Mouse (Mus musculus): Measurements from ENCODE around the gene Ifna5. TPM values are rescaled to one million over a fixed set of nuclear protein-coding genes. Genes with fewer than 3 reads are reported as not detected.
"Not testable (repeated sequence)": the region's sequence is repeated elsewhere in the genome, so short reads cannot be mapped to it uniquely, and the experiment has no call there.

Ifna5 gene
- polyA plus RNA-seq, 1 experiment from 2014 or later = not detected

DNA sequence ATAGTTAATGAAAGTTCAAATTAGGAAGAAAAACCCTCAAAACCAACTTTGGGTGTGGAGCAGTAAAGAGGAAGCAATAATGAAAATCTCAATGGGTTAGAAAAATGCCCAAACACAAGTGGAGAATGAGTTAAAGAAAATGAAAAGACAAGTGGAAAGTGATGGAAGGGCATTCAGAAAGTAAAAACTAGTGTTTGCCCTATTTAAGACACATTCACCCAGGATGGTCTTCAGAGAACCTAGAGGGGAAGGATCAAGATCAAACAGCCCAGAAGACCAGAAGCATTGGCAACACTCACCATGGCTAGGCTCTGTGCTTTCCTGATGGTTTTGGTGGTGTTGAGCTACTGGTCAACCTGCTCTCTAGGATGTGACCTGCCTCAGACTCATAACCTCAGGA is 8.2 kb upstream of the Ifna5 start, which contains the start of gene Ifna6:
Gene Ifna6, plus strand, starts transcription at position 301 of the 400 bp plus-strand sequence.
- H3K27me3 ChIP-seq (replicated peaks); ATAC-seq; H3K36me3 ChIP-seq; H3K4me3 ChIP-seq; H3K9me3 ChIP-seq (replicated peaks); H3K4me2 ChIP-seq; H3K9ac ChIP-seq; H3K27ac ChIP-seq; H3K4me1 ChIP-seq: not testable (repeated sequence)

DNA sequence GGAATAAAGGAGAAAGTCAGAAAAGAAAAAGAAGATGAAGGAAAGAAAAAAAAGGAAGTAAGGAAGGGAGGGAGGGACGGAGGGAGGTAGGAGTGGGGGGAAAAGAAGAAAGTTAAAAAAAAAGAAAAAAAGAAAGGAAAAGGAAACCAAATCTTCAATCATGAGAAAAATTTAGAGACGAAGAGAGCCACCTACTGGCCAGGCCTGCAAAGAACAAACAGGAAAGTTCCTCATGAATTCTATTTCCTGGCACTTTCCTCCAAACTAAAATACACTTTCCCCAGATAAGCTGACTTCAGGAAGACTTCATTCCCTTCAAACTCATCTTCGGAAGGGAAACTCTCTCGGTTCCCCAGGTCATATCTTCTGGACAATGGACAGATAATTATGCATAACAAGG is 4.8 kb upstream of the Ifna5 start:
- ATAC-seq = no peak

DNA sequence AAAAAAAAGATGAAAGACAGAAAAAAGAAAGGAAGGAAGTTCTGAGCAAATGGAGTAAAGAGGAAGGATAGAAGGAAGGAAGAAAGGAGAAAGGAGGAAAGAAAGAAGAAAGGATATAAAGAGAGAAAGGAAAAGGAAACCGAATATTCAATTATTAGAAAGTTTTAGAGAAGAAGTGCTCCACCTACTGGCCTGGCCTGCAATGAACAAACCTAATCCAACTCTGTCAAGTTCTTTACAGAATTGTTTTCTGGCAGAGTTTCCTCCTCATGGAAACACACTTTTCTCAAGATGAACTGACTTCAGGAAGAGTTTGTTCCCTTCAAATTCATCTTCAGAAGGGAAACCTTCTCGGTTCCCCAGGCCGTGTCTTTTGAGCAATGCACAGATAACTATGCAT is 3.5 kb downstream of the Ifna5 start:
- Histone ChIP-seq H3K27me3 (replicated peaks) (0 out of 2 replicates have a peak, but pooled peaks cover 8% of the 10 kb centered on the region), H3K9ac (no peak overlapping the region), H3K27ac (no peak overlapping the region), H3K9me3 (replicated peaks) (no peaks in the 10 kb centered on the region), H3K4me1 (no peaks in the 10 kb centered on the region), H3K36me3 (no peaks in the 10 kb centered on the region), H3K4me3 (no peak overlapping the region), H3K4me2 (no peak overlapping the region)
- WGBS (ENCODE audit: insufficient replicate concordance) = 28% methylated on average over 3 of the region's 3 CpGs
- no peak for ATAC-seq

More for the DNA sequence above, 4.8 kb upstream of the Ifna5 start:
- no peaks in the 10 kb centered on the region for H3K36me3 ChIP-seq
- H3K4me2 ChIP-seq = no peak overlapping the region
- 18% methylated on average over 4 of the region's 4 CpGs for WGBS (ENCODE audit: insufficient replicate concordance)
- H3K27ac ChIP-seq = no peak overlapping the region
- H3K4me3 ChIP-seq = no peak overlapping the region
- H3K4me1 ChIP-seq = no peaks in the 10 kb centered on the region
- no peaks in the 10 kb centered on the region for H3K9me3 ChIP-seq (replicated peaks)
- H3K27me3 ChIP-seq (replicated peaks) = no peaks in the 10 kb centered on the region
- H3K9ac ChIP-seq = no peak overlapping the region

DNA sequence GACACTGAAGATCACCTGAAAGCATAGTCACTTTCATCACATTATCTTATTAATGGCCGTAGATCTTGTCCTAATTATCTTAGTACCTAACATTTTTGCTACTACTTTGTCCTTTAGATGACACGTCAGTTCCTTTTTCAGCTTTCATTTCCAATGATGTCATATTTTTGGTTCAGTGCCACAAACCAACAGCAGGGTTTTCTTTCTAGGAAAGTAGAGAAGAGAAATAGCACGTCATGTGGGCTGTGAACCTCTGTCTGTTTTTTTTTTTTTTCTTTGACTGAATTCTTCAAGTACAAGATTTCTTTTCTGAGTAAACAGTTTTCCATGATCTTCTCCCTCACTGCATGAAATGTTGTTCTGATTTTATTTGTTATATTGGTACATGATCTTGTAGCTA is 4.7 kb downstream of the Ifna5 start:
- no peak overlapping the region for H3K4me3 ChIP-seq
- H3K9me3 ChIP-seq (replicated peaks) = no peaks in the 10 kb centered on the region
- WGBS (ENCODE audit: insufficient replicate concordance) = 46% methylated on average over 3 of the region's 3 CpGs
- 0 out of 2 replicates have a peak, but pooled peaks cover 8% of the 10 kb centered on the region for H3K27me3 ChIP-seq (replicated peaks)
- H3K9ac ChIP-seq = no peak overlapping the region
- H3K27ac ChIP-seq = no peak overlapping the region
- no peaks in the 10 kb centered on the region for H3K4me1 ChIP-seq
- no peak for ATAC-seq
- no peaks in the 10 kb centered on the region for H3K36me3 ChIP-seq
- H3K4me2 ChIP-seq = no peak overlapping the region

DNA sequence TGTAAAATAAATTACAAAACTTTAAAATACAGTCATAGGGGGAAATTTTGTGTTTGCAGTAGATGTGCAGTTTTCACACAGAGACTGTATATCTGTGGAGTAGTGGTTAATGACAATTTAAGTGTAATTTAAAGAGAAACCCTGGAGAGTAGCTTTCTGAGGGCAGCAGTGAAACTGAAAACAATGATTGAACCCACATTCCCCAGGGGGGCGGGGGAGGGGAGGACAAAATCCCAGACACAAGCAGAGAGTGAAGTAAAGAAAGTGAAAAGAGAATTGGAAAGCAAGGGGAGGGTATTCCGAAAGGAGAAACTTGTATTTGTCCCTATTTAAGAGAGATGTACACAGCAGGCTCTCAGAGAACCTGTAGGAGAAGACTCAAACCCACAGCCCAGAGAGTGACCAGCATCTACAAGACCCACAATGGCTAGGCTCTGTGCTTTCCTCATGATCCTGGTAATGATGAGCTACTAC is 6.2 kb downstream of the Ifna5 start, which contains the start of gene Ifna4:
Gene Ifna4, plus strand, starts transcription at position 424 of the 474 bp plus-strand sequence.
- no peaks in the 10 kb centered on the region for H3K9me3 ChIP-seq (replicated peaks)
- 35% methylated on average over 2 of the region's 2 CpGs for WGBS (ENCODE audit: insufficient replicate concordance)
- H3K36me3 ChIP-seq = no peaks in the 10 kb centered on the region
- no peak within 1 kb of the TSS for H3K4me3 ChIP-seq
- H3K4me2 ChIP-seq = no peak within 1 kb of the TSS
- no peak within 1 kb of the TSS for H3K27ac ChIP-seq
- 0 out of 2 replicates have a peak, but pooled peaks cover 8% of the 10 kb centered on the region for H3K27me3 ChIP-seq (replicated peaks)
- H3K9ac ChIP-seq = no peak within 1 kb of the TSS
- no peaks in the 10 kb centered on the region for H3K4me1 ChIP-seq
- ATAC-seq = no peak

DNA sequence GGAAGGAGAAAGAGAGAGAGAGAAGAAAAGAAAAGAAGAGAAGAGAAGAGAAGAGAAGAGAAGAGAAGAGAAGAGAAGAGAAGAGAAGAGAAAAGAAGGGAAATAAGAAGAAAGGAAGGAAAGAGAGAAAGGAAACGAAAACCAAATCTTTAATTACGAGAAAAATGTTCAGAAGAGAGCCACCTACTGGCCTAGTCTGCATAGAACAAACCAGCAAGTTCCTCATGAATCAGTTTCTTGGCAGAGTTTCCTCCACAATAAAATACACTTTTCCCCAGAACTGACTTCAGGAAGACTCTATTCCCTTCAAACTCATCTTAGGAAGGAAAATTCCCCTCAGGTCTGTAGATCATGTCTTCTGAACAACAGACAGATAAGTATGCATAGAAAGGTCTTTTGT is 10.0 kb downstream of the Ifna5 start:
- H3K4me2 ChIP-seq = no peak overlapping the region
- no peak overlapping the region for H3K4me3 ChIP-seq
- H3K4me1 ChIP-seq = no peaks in the 10 kb centered on the region
- no peaks in the 10 kb centered on the region for H3K36me3 ChIP-seq
- H3K9me3 ChIP-seq (replicated peaks) = no peaks in the 10 kb centered on the region
- WGBS (ENCODE audit: insufficient replicate concordance) = 21% methylated on average over 2 of the region's 2 CpGs
- ATAC-seq = no peak
- H3K9ac ChIP-seq = no peak overlapping the region
- 0 out of 2 replicates have a peak, but pooled peaks cover 8% of the 10 kb centered on the region for H3K27me3 ChIP-seq (replicated peaks)
- no peak overlapping the region for H3K27ac ChIP-seq

DNA sequence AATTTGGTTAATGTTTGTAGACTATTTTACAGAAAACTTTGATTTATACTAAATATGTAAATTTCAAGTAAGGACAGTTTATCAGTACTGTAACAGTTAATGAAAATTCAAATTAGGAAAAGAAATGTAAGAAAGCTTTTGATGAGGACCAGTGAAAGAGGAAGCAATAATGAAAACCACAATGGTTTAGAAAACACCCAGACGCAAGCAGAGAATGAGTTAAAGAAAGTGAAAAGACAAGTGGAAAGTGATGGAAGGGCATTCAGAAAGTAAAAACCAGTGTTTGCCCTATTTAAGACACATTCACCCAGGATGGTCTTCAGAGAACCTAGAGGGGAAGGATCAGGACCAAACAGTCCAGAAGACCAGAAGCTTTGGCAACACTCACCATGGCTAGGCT is 14.4 kb downstream of the Ifna5 start, which contains the start of gene Ifna1:
Gene Ifna1, plus strand, starts transcription at position 390 of the 400 bp plus-strand sequence.
- Histone ChIP-seq H3K4me1 (no peaks in the 10 kb centered on the region), H3K36me3 (no peaks in the 10 kb centered on the region), H3K4me2 (no peak within 1 kb of the TSS), H3K27me3 (replicated peaks) (peaks cover 4% of the 10 kb centered on the region; the same call in 1 of the 2 replicates), H3K27ac (no peak within 1 kb of the TSS), H3K4me3 (no peak within 1 kb of the TSS), H3K9ac (no peak within 1 kb of the TSS), H3K9me3 (replicated peaks) (no peaks in the 10 kb centered on the region)
- no peak for ATAC-seq
- WGBS (ENCODE audit: insufficient replicate concordance) = 25% methylated on average over 1 of the region's 1 CpGs

DNA sequence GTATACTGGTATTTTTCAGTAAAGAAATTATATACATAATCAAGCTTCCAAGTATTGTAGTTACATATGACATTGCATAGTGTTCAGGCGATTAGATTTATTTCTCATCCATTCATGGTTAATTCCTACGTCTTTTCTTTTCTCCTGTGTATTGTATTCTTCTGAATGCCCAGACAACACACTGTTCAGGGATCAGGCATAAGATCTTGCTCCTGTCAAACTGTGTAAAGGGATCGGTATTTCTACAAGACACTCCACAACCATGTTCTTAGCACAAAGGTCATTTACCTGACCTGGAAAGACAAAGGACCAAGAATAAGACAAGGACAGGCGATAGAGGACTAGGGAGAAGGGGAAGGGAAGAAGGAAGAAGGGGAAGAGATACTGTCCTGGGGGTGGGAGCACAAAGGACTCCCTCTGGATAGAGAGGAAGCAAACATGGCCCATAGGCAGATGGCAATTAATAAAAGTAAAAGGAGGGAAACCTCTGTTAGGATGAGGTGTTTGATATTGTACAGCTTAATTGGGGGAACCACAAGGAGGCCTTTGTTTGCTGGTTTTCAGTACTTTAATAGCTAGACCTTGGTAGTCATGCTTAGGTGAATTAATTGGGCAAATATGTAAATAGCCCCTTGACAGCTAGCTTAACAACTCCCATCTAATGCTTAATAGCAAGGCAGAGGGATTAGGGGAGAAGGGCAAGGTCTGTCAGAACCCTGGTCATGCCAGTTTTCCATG is 15.9 kb downstream of the Ifna5 start:
- Histone ChIP-seq H3K4me2 (no peak overlapping the region), H3K4me3 (no peak overlapping the region), H3K9me3 (replicated peaks) (no peaks in the 10 kb centered on the region), H3K9ac (no peak overlapping the region), H3K27ac (no peak overlapping the region), H3K36me3 (no peaks in the 10 kb centered on the region), H3K4me1 (no peaks in the 10 kb centered on the region), H3K27me3 (replicated peaks) (peaks cover 4% of the 10 kb centered on the region; the same call in 1 of the 2 replicates)
- 56% methylated on average over 4 of the region's 4 CpGs for WGBS (ENCODE audit: insufficient replicate concordance)
- no peak for ATAC-seq

DNA sequence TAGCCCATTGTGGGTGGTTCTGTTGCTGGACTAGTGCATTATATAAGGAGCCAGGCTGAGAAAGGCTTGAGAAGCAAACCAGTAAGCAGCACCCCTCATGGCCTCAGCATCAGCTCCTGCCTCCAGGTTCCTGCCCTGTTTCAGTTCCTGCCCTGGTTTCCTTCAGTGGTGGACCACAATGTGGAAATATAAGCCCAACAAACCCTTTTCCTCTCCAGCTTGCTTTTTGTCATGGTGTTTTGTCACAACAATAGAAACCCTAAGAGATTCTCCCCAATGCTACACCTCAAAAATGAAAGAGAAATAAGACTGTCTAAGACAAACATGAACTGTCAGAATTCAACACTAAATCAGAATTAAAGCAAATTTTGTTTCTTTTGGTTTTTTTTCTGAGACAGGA is 23.9 kb downstream of the Ifna5 start:
- H3K36me3 ChIP-seq = no peaks in the 10 kb centered on the region
- H3K9ac ChIP-seq = no peak overlapping the region
- ATAC-seq = no peak
- peaks cover 22% of the 10 kb centered on the region for H3K27me3 ChIP-seq (replicated peaks)
- H3K4me2 ChIP-seq = no peak overlapping the region
- no peaks in the 10 kb centered on the region for H3K9me3 ChIP-seq (replicated peaks)
- H3K4me1 ChIP-seq = no peaks in the 10 kb centered on the region; the same call in 1 of the 2 replicates
- no peak overlapping the region for H3K4me3 ChIP-seq
- H3K27ac ChIP-seq = no peak overlapping the region

DNA sequence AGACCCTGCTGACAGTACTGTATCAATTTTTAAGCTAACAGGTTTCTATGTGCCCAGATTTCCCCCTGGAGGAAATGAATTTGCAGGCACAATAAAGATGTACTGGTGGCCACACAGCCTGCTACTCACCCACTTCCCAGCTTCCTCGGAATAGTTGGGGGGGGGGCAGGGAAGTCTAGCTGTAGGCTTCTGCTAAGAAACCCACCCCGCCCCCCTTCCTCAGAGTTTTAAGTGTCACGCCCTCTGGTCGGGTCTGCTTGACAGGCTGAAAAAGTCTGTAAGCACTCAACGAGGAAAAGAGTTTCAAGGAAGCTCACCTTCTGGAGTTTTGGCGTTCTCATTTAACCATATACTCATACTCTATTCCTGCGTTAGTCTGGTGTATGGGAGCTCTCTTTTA is 28.0 kb downstream of the Ifna5 start:
- no peak overlapping the region for H3K4me2 ChIP-seq
- no peaks in the 10 kb centered on the region for H3K36me3 ChIP-seq
- H3K9me3 ChIP-seq (replicated peaks) = no peaks in the 10 kb centered on the region
- no peak overlapping the region for H3K9ac ChIP-seq
- no peak overlapping the region for H3K27ac ChIP-seq
- H3K4me3 ChIP-seq = no peak overlapping the region
- no peak for ATAC-seq
- WGBS (ENCODE audit: insufficient replicate concordance) = 22% methylated on average over 7 of the region's 7 CpGs
- H3K27me3 ChIP-seq (replicated peaks) = peaks cover 32% of the 10 kb centered on the region
- H3K4me1 ChIP-seq = peaks cover 19% of the 10 kb centered on the region

DNA sequence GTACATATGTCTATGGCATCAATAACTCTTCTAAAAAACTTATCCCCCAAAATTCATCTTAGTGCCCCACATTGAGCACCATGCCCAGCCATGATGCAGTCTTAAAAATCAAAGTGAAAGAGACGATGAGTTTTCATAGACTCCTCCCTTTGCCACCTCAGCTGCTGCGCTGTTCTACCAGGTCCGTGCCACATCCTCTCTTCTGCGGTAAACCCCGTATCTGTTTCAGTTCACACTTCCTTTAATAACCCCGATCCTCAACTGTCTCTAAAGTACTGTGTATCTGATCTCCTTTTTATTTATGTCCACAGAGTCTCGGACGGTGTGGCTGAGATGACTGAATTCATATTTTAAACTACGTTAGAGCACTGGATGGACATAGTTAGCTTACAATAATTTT is 29.3 kb downstream of the Ifna5 start:
- Histone ChIP-seq H3K27ac (peak overlapping the region; percentile 51; the same call in 1 of the 2 replicates), H3K4me1 (peaks cover 23% of the 10 kb centered on the region), H3K9me3 (replicated peaks) (no peaks in the 10 kb centered on the region), H3K4me2 (peak overlapping the region; percentile 44), H3K9ac (no peak overlapping the region), H3K4me3 (0 out of 2 replicates have a peak overlapping the region, but pooled peaks have one; percentile 3), H3K36me3 (no peaks in the 10 kb centered on the region), H3K27me3 (replicated peaks) (peaks cover 32% of the 10 kb centered on the region)
- ATAC-seq = 0 out of 2 replicates have a peak, but pooled peaks have one; percentile 30
- WGBS (ENCODE audit: insufficient replicate concordance) = 15% methylated on average over 9 of the region's 9 CpGs

DNA sequence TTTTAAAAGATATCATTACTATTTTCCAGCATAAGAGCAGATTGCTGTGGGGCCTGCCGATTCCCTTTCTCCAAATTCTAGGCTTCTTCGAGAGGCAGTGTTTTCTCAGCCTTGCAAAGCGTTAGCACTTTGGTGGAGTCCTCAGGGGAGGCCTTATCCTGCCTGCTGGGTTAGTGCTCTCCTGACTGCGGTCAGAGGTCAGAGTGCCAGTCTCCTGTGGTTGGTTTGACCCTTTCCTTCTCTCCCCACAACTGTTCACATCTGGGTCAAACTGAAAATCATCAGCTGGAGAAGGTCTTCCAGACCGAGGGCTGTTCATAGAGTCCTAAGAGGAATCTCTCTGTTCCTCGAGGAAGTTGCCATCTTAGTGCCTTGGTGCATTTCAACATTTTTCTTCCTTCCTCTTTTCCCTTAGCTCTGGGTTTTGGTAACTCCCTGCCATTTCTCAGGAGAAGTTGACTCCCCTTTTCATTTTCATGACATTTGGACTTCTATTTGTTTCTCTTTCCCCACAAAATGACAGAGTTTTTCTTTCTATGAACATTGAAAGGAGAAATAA is 29.8 kb downstream of the Ifna5 start:
- peak overlapping the region; percentile 44; the same call in 1 of the 2 replicates for H3K4me2 ChIP-seq
- 18% methylated on average over 6 of the region's 6 CpGs for WGBS (ENCODE audit: insufficient replicate concordance)

More for the DNA sequence above, 29.8 kb downstream of the Ifna5 start:
- H3K4me1 ChIP-seq = peaks cover 23% of the 10 kb centered on the region
- H3K27me3 ChIP-seq (replicated peaks) = peaks cover 32% of the 10 kb centered on the region
- no peak overlapping the region for H3K9ac ChIP-seq
- H3K9me3 ChIP-seq (replicated peaks) = no peaks in the 10 kb centered on the region
- H3K36me3 ChIP-seq = no peaks in the 10 kb centered on the region
- no peak for ATAC-seq
- H3K4me3 ChIP-seq = no peak overlapping the region
- peak overlapping the region; percentile 51; the same call in 1 of the 2 replicates for H3K27ac ChIP-seq
